In genomic region chr5:35104960-35105921, GRCm38 (mm10) we compare ENCODE assay signal across 8 mouse cellular contexts. TPM values are rescaled to one million over a fixed set of nuclear protein-coding genes. Genes with fewer than 3 reads are reported as not detected.
DNase-seq lines count a peak whose midpoint lies in the region; ATAC-seq and TF ChIP-seq lines count a peak whose summit lies in the region.

Gene Lrpap1, minus strand, starts transcription at chr5:35105766.

- no peak for TF ChIP-seq CTCF in gastrocnemius, adult 2 months (IDR thresholded peaks at IDR 0.05)
- TF ChIP-seq CTCF in hindbrain, postnatal 0 days (IDR thresholded peaks at IDR 0.05; ENCODE audit: low read depth) = peak; percentile 1; the same call in 1 of the 2 replicates
- no peak for TF ChIP-seq CTCF in left cerebral cortex, adult 2 months (IDR thresholded peaks at IDR 0.05)

- DNase-seq in ZHBTc4 (ENCODE audit: low read depth, low spot score) = peak; percentile 94
- DNase-seq in gastrocnemius, adult 2 months = peak; percentile 92
- peak; percentile 96 for DNase-seq in hindbrain, postnatal 0 days (ENCODE audit: low spot score)
- peak; percentile 83 to 88 for DNase-seq in left cerebral cortex, adult 2 months (ENCODE audit: extremely low spot score in 1 of 2, low spot score in 2 of 2)
- peak; percentile 84 to 88 for DNase-seq in right cerebral cortex, adult 2 months (ENCODE audit: low spot score in 2 of 2)
- peak; percentile 90 for DNase-seq in urinary bladder, postnatal 14 days (ENCODE audit: low spot score)

- H3K9ac ChIP-seq in hindbrain, postnatal 0 days (replicated peaks; ENCODE audit: low read length) = peak within 1 kb of the TSS; percentile 83

- no peaks in the 10 kb centered on the region for H3K9me3 ChIP-seq in hindbrain, postnatal 0 days (ENCODE audit: low read length)

- intact Hi-C loops in gastrocnemius, adult 2 months (cut with DNase I) = no loop called here
- intact Hi-C loops in left cerebral cortex, adult 2 months (cut with DNase I) = loop anchor here (10.0 kb wide), 1 partner anchor 640 kb away; no protein-coding TSS in a partner anchor

- WGBS in hindbrain, postnatal 0 days = under 1% methylated on average over 38 of the region's 39 CpGs

- H3K27me3 ChIP-seq in hindbrain, postnatal 0 days (ENCODE audit: insufficient read depth, low read length) = no peaks in the 10 kb centered on the region

- peaks cover 19% of the 10 kb centered on the region for H3K4me1 ChIP-seq in hindbrain, postnatal 0 days (ENCODE audit: insufficient read depth, low read length)

- peak; percentile 77 for ATAC-seq in common myeloid progenitor, adult 5-6 weeks (replicated peaks; ENCODE audit: low read depth, poor library complexity, severe bottlenecking)
- peak; percentile 98 for ATAC-seq in hindbrain, postnatal 0 days
- ATAC-seq in megakaryocyte, adult 5-6 weeks (ENCODE audit: poor library complexity, severe bottlenecking) = peak; percentile 78

- peak within 1 kb of the TSS; percentile 93 for H3K27ac ChIP-seq in gastrocnemius, adult 2 months
- H3K27ac ChIP-seq in hindbrain, postnatal 0 days = peak within 1 kb of the TSS; percentile 89
- H3K27ac ChIP-seq in left cerebral cortex, adult 2 months = peak within 1 kb of the TSS; percentile 89

- peak within 1 kb of the TSS; percentile 79 for H3K4me2 ChIP-seq in hindbrain, postnatal 0 days (ENCODE audit: low read depth, low read length)

- H3K4me3 ChIP-seq in gastrocnemius, adult 2 months = peak within 1 kb of the TSS; percentile 98
- H3K4me3 ChIP-seq in hindbrain, postnatal 0 days (ENCODE audit: low read length) = peak within 1 kb of the TSS; percentile 74
- peak within 1 kb of the TSS; percentile 98 for H3K4me3 ChIP-seq in left cerebral cortex, adult 2 months

- peaks cover 23% of the 10 kb centered on the region for H3K36me3 ChIP-seq in hindbrain, postnatal 0 days (ENCODE audit: insufficient read depth, low read length)

RNA-seq across cellular contexts. Expression of gene Lrpap1, which starts in this region (rescaled TPM):
- total RNA-seq in common myeloid progenitor, adult 5-6 weeks (2017) = 43.7 and 53.7 TPM in 2 replicates
- total RNA-seq in gastrocnemius, adult 2 months (2021) = 10 to 100 TPM; 28.2 to 30.2 TPM
- 97.2 and 99.5 TPM in 2 replicates for total RNA-seq in hindbrain, postnatal 0 days (2014; rRNA removed)
- 200 and 205 TPM in 2 replicates for polyA plus RNA-seq in hindbrain, postnatal 0 days (2015; fragmentation: Nextera tagmentation; extraction: Ambion mirVana)
- 100 to 1,000 TPM; 137 to 138 TPM for total RNA-seq in left cerebral cortex, adult 2 months (2021)
- total RNA-seq in megakaryocyte, adult 5-6 weeks (2015) = 50.6 and 60.4 TPM in 2 replicates
- 85.1 and 110 TPM in 2 replicates for total RNA-seq in megakaryocyte, adult 5-6 weeks (2017)

Comparison
In these comparisons a context has a peak if more than half of its experiments do, and no peak if none do; other contexts are left out.
1. Peak in every context shown above with its lines: DNase-seq, ATAC-seq, H3K4me3 ChIP-seq and H3K27ac ChIP-seq.